Mouse (Mus musculus): ENCODE results near the gene Vmn1r201. TPM values are rescaled to one million over a fixed set of nuclear protein-coding genes. Genes with fewer than 3 reads are reported as not detected.

The Vmn1r201 gene
- not detected for total RNA-seq (2021)
- long read RNA-seq, experiment 1: 0 reads
- long read RNA-seq, experiment 2: 0 reads

DNA sequence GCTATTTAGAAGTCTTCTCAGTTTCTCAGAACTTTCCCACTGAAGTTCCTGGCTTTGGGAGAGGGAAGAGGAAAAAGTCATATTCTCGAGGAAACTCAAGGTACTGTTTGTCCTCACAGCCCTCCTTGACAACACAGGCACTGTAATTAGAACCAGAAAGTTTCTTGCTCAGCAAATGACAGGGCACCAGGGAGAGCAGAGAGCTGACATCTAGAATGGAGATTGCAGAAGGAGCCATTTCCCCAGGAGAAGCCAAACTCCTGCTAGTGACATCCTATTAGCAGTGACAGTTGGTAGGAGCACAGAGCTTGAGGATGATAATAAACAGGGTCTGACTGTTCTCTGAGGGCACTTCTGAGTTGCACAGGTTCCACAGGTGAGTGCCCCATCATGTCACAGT lies at the start of gene Vmn1r201:
TSS of gene Vmn1r201 (plus strand) at position 301 of the 400 bp plus-strand sequence.
- no peak for DNase-seq (ENCODE audit: low spot score in 2 of 2)

DNA sequence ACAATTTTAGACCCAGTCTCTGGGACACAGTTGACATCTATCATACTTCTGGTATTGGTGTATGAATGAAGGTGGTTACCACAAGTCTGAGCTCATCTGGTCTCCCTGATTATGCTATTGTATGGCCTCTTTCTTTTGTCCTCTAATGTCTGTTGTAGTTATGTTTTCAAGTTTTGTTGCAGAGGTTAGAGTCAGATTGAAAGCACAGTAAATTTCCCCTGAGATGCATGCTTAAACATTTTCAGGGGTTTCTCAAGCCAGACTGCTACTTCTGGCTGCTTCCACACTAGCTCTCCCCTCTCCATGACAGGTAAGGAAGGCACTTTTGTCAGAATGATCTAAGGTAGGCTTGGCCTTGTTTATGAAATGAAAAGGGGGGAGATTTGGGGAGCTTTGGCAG lies 16.6 kb upstream of the Vmn1r201 start:
- no peak for DNase-seq (ENCODE audit: low spot score in 2 of 2)

DNA sequence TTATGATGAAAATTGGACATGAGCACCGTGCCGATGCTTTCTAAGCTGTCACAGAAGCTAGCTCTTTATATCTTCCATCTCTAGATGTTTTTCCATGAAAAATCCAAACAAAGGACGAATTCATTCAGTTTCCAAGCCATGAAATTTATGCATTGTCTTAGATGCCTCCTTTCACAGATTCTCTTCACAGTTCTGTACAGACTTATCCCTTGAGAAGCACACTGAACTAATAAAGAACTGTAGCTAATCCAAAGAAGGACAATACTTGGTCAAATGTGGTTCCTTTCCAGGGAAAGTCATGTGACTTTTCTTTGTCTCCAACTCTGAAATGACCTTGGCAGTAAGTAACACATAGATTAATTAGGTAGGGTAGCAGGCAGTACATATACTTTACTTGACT lies 30.7 kb downstream of the Vmn1r201 start:
- no peak for DNase-seq (ENCODE audit: low spot score in 2 of 2)

DNA sequence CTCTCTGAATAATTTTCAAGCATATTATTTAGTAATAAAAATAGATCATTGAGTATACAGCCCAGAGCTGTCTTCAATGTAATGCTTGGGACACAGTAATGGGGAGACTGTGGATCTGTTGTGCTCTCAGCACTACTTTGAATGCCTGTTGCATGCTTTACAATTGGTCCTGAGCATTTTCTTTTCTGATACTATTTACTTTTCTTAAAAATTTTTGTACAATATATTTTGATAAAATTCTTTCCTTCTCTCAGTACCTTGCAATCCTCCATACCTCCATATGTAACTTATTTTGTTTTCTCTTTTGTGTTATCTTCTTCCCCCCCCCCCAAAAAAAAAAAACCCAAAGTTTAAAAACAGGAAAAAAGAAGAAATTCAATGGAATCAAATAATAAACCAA lies 33.6 kb downstream of the Vmn1r201 start, which contains the start of gene Vmn1r202:
TSS of gene Vmn1r202 (minus strand) at position 101 of the 400 bp plus-strand sequence.
- no peak for DNase-seq (ENCODE audit: low spot score in 2 of 2)

DNA sequence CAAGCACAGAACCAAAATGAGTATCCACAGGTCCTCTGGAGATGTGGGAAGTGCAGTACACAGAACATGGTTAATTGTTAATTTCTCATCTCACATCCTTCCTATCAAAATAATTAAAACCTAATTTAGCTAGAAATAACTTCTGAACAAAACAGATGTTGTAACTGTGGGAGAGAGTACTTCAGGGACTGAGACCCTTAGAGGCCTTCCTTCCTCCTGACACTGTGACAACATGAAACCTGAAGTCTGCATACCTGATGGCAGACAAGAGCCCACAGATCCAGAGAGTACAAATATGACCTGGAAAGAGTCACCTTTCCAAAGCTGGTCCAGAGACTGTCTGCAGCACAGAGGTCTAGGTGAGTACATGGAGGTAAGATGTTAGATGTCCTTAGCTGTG lies 46.1 kb downstream of the Vmn1r201 start, which contains the start of gene Vmn1r203:
TSS of gene Vmn1r203 (plus strand) at position 301 of the 400 bp plus-strand sequence.
- DNase-seq (ENCODE audit: low spot score in 2 of 2): no peak

Other genes with a start within 250 kb of the Vmn1r201 start
- gene Vmn1r193, start 248.8 kb upstream of the Vmn1r201 start, total RNA-seq (2021): not detected
- gene Vmn1r194, start 227.7 kb upstream of the Vmn1r201 start, total RNA-seq (2021): not detected
- gene Vmn1r195, start 201.4 kb upstream of the Vmn1r201 start, total RNA-seq (2021): not detected
- gene Vmn1r196, start 182.0 kb upstream of the Vmn1r201 start, total RNA-seq (2021): not detected
- gene Vmn1r197, start 147.3 kb upstream of the Vmn1r201 start, total RNA-seq (2021): not detected
- gene Vmn1r198, start 121.6 kb upstream of the Vmn1r201 start, total RNA-seq (2021): not detected
- not detected for gene Vmn1r199, start 92.1 kb upstream of the Vmn1r201 start, total RNA-seq (2021)
- not detected for gene Vmn1r200, start 81.5 kb upstream of the Vmn1r201 start, total RNA-seq (2021)
- gene Vmn1r202, start 33.5 kb downstream of the Vmn1r201 start, total RNA-seq (2021): not detected
- gene Vmn1r203, start 46.2 kb downstream of the Vmn1r201 start, total RNA-seq (2021): not detected
- gene Vmn1r204, start 81.3 kb downstream of the Vmn1r201 start, total RNA-seq (2021): not detected
- not detected for gene Vmn1r205, start 121.1 kb downstream of the Vmn1r201 start, total RNA-seq (2021)
- not detected for gene Vmn1r206, start 152.3 kb downstream of the Vmn1r201 start, total RNA-seq (2021)